Mouse (Mus musculus) kidney, adult 2 months (tissue): ENCODE data around the gene Ets1. TPM values are rescaled to one million over a fixed set of nuclear protein-coding genes. Genes with fewer than 3 reads are reported as not detected.

Experiments used
- DNase-seq: peaks from one replicate; pipeline ENCODE4 v3.0.0; 2021
- H3K27ac ChIP-seq: fragments of 200-500 bp; 2 replicates; pipeline ENCODE4 v1.5.1; 2012; ENCODE audit warnings: low read depth, low read length, control low read depth, inconsistent platforms; ENCODE audit not compliant: insufficient read depth
- H3K27me3 ChIP-seq: fragments of 200-500 bp; replicated peaks from 2 replicates; pipeline ENCODE4 v1.6.1; 2012; ENCODE audit warnings: mild to moderate bottlenecking, moderate library complexity, low read length, inconsistent platforms; ENCODE audit not compliant: control insufficient read depth, insufficient read depth
- H3K36me3 ChIP-seq: fragments of 200-500 bp; 2 replicates; pipeline ENCODE4 v1.6.1; 2012; ENCODE audit warnings: mild to moderate bottlenecking, moderate library complexity, low read length, inconsistent platforms; ENCODE audit not compliant: control insufficient read depth, insufficient read depth
- H3K4me1 ChIP-seq: fragments of 200-500 bp; 2 replicates; pipeline ENCODE4 v1.6.1; 2011; ENCODE audit warnings: low read length; ENCODE audit not compliant: control insufficient read depth, insufficient read depth
- H3K4me3 ChIP-seq: fragments of 200-500 bp; 2 replicates; pipeline ENCODE4 v1.5.1; 2011; ENCODE audit warnings: mild to moderate bottlenecking, low read depth, low read length, control low read depth; ENCODE audit not compliant: insufficient read depth
- CTCF ChIP-seq: fragments of 200-500 bp; conservative IDR thresholded peaks from 2 replicates; pipeline ENCODE4 v1.5.1; 2011; ENCODE audit warnings: low read depth, mild to moderate bottlenecking, control low read depth, low read length, moderate library complexity, mixed read lengths; ENCODE audit not compliant: insufficient read depth, insufficient read length
- POLR2A ChIP-seq: fragments of 200-500 bp; IDR thresholded peaks from one replicate; pipeline ENCODE4 v1.6.1; 2011; ENCODE audit warnings: low read depth, low read length, control low read depth
- WGBS: fragments of 180-500 bp; shearing (Covaris S2); methylation state at CpG from one replicate; pipeline ENCODE4 v1.1.7; 2018; 5-methylcytosine and 5-hydroxymethylcytosine counted together
- polyA plus RNA-seq: library from polyadenylated mRNA; depleted of rRNA; stranded (reverse); fragments of >200 nt; gene quantifications from 2 replicates; pipeline ENCODE4 v1.2.3, GENCODE M21; 2012

Gene Ets1
- polyA plus RNA-seq, 1 experiment, result 25.2 TPM

GRCm38 (mm10) chr9:32654305-32654704, 18.3 kb downstream of the Ets1 start:
- TF ChIP-seq CTCF (no peak), POLR2A (no peak)
- Histone ChIP-seq H3K27ac (no peak overlapping the region), H3K4me1 (peaks cover 4% of the 10 kb centered on the region), H3K27me3 (no peaks in the 10 kb centered on the region), H3K36me3 (no peaks in the 10 kb centered on the region), H3K4me3 (no peak overlapping the region)
- no peak for DNase-seq
- WGBS, result 95% methylated on average over 1 of the region's 1 CpGs

GRCm38 (mm10) chr9:32656351-32656844, 20.4 kb downstream of the Ets1 start:
- peak; percentile 47 for DNase-seq
- H3K4me3 ChIP-seq, result no peak overlapping the region
- no peaks in the 10 kb centered on the region for H3K27me3 ChIP-seq
- peak overlapping the region; percentile 83 for H3K27ac ChIP-seq
- TF ChIP-seq POLR2A (no peak), CTCF (no peak)
- no peaks in the 10 kb centered on the region for H3K36me3 ChIP-seq
- H3K4me1 ChIP-seq, result peaks cover 4% of the 10 kb centered on the region; the same call in 1 of the 2 replicates
- 66% methylated on average over 5 of the region's 5 CpGs for WGBS

GRCm38 (mm10) chr9:32657124-32657523, 21.1 kb downstream of the Ets1 start:
- H3K4me1 ChIP-seq, result peaks cover 4% of the 10 kb centered on the region; the same call in 1 of the 2 replicates
- DNase-seq, result peak; percentile 85
- WGBS, result 37% methylated on average over 2 of the region's 2 CpGs
- no peaks in the 10 kb centered on the region for H3K36me3 ChIP-seq
- H3K27me3 ChIP-seq, result no peaks in the 10 kb centered on the region
- H3K4me3 ChIP-seq, result no peak overlapping the region
- no peak for TF ChIP-seq CTCF
- no peak for TF ChIP-seq POLR2A
- H3K27ac ChIP-seq, result peak overlapping the region; percentile 83

GRCm38 (mm10) chr9:32660406-32660960, 24.5 kb downstream of the Ets1 start:
- no peak for TF ChIP-seq POLR2A
- no peak for TF ChIP-seq CTCF
- H3K4me3 ChIP-seq, result no peak overlapping the region
- no peak overlapping the region for H3K27ac ChIP-seq
- 87% methylated on average over 2 of the region's 2 CpGs for WGBS
- no peaks in the 10 kb centered on the region for H3K27me3 ChIP-seq
- no peaks in the 10 kb centered on the region for H3K36me3 ChIP-seq
- peaks cover 2% of the 10 kb centered on the region; the same call in 1 of the 2 replicates for H3K4me1 ChIP-seq
- DNase-seq, result no peak

- 95% methylated on average over 8 of the region's 8 CpGs for WGBS
- Histone ChIP-seq H3K4me3 (no peak overlapping the region), H3K4me1 (peaks cover 2% of the 10 kb centered on the region; the same call in 1 of the 2 replicates), H3K27me3 (no peaks in the 10 kb centered on the region), H3K36me3 (no peaks in the 10 kb centered on the region), H3K27ac (no peak overlapping the region)
- TF ChIP-seq POLR2A (no peak), CTCF (no peak)
- DNase-seq, result no peak
These were observed 25.1 kb downstream of the Ets1 start for GRCm38 (mm10) chr9:32661071-32661470.

- TF ChIP-seq CTCF, result no peak
- TF ChIP-seq POLR2A, result no peak
- Histone ChIP-seq H3K4me3 (no peak overlapping the region), H3K27me3 (no peaks in the 10 kb centered on the region), H3K27ac (no peak overlapping the region), H3K4me1 (no peaks in the 10 kb centered on the region; the same call in 1 of the 2 replicates), H3K36me3 (no peaks in the 10 kb centered on the region)
- 84% methylated on average over 4 of the region's 4 CpGs for WGBS
- DNase-seq, result no peak
These were observed 25.5 kb downstream of the Ets1 start for GRCm38 (mm10) chr9:32661561-32661960.

- 62% methylated on average over 11 of the region's 11 CpGs for WGBS
- H3K27me3 ChIP-seq, result no peaks in the 10 kb centered on the region
- H3K4me3 ChIP-seq, result no peak overlapping the region
- TF ChIP-seq CTCF, result no peak
- no peak for TF ChIP-seq POLR2A
- peak; percentile 66 for DNase-seq
- no peaks in the 10 kb centered on the region; the same call in none of the 2 replicates for H3K4me1 ChIP-seq
- H3K27ac ChIP-seq, result no peak overlapping the region
- H3K36me3 ChIP-seq, result no peaks in the 10 kb centered on the region
These were observed 30.8 kb downstream of the Ets1 start for GRCm38 (mm10) chr9:32666611-32667517.
